Mouse (Mus musculus) neural tube, embryonic 15.5 days (tissue): ENCODE measurements at regions not wholly inside any gene's neighbourhood (a gene's known extent, or its start where the extent isn't known, plus 50 kb on each side); places are given as distances from the start of the nearest gene placed in this dataset.
"Not testable (repeated sequence)": the region's sequence is repeated elsewhere in the genome, so short reads cannot be mapped to it uniquely, and the experiment has no call there.

Experiments used
- ATAC-seq: fragments of 200-750 bp; cut with Nextera tagmentation; 2 replicates; pipeline ENCODE4 v1.8.0; 2017; ENCODE audit warnings: mild to moderate bottlenecking, moderate TSS enrichment, moderate library complexity; ENCODE audit not compliant: low FRiP score
- H3K27ac ChIP-seq: fragments of 300-500 bp; sonication (generic); replicated peaks from 2 replicates; pipeline ENCODE4 v1.5.1; 2015; ENCODE audit warnings: mild to moderate bottlenecking, inconsistent platforms
- H3K27me3 ChIP-seq: fragments of 300-500 bp; sonication (generic); replicated peaks from 2 replicates; pipeline ENCODE4 v1.6.1; 2015; ENCODE audit warnings: inconsistent platforms
- H3K36me3 ChIP-seq: fragments of 300-500 bp; sonication (generic); 2 replicates; pipeline ENCODE4 v1.6.1; 2015; ENCODE audit warnings: inconsistent platforms
- H3K4me1 ChIP-seq: fragments of 300-500 bp; sonication (generic); 2 replicates; pipeline ENCODE4 v1.6.1; 2015; ENCODE audit warnings: inconsistent platforms
- H3K4me2 ChIP-seq: fragments of 300-500 bp; sonication (generic); 2 replicates; pipeline ENCODE4 v1.6.1; 2015; ENCODE audit warnings: inconsistent platforms, mild to moderate bottlenecking, moderate library complexity
- H3K4me3 ChIP-seq: fragments of 300-500 bp; sonication (generic); replicated peaks from 2 replicates; pipeline ENCODE4 v1.5.1; 2015; ENCODE audit warnings: mild to moderate bottlenecking, inconsistent platforms
- H3K9ac ChIP-seq: fragments of 300-500 bp; sonication (generic); replicated peaks from 2 replicates; pipeline ENCODE4 v1.6.1; 2015; ENCODE audit warnings: mild to moderate bottlenecking, inconsistent platforms
- H3K9me3 ChIP-seq: fragments of 300-500 bp; sonication (generic); replicated peaks from 2 replicates; pipeline ENCODE4 v1.6.1; 2016; ENCODE audit warnings: inconsistent platforms
- WGBS: fragments of 180-500 bp; shearing (Covaris S2); methylation state at CpG from one replicate; pipeline ENCODE4 v1.1.7; 2015; ENCODE audit warnings: mixed read lengths; 5-methylcytosine and 5-hydroxymethylcytosine counted together

DNA sequence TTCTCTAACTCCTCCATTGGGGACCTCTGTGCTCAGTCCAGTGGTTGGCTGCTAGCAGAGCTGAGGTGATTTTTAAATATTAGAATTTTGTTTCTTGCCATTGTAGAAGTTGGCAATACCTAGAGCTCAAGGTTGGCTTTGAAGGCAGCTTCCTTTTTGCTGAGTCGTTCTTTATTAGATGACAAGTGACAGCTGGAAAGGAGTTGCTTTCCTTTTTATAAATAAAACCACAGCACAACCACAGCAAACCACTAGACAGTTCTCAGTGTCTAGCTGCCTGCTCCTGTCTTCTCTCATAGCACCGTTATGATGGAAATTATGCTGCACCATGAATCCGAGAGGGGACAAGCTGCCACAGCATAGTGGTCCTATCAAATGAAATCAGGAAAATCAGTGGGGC is 354.8 kb upstream of the Impg1 start:
- Histone ChIP-seq H3K27me3 (no peaks in the 10 kb centered on the region), H3K9ac (no peak overlapping the region), H3K4me2 (no peak overlapping the region), H3K4me1 (no peaks in the 10 kb centered on the region), H3K27ac (no peak overlapping the region), H3K36me3 (no peaks in the 10 kb centered on the region), H3K9me3 (no peaks in the 10 kb centered on the region), H3K4me3 (no peak overlapping the region)
- ATAC-seq, result no peak
- WGBS, result 91% methylated on average over 3 of the region's 3 CpGs

DNA sequence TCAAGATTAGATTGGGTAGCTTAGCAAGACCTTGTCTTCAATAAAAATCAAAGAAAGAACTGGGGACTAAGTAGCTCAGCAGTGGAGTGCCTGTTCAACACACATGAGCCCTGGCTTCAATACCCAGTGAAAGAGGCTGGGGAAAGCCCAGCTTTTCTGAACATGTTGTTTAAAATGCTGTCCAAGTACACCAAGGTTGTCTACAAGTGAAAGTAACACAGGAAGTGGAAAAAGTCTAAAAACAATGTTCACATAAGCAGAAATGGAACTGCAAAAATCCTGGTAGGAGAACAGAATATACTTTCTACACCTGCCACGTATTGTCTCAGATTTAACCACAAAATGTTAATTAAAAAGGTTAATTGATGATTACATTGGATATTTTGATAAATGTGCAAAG is 353.8 kb upstream of the Impg1 start:
- no peak overlapping the region for H3K4me3 ChIP-seq

DNA sequence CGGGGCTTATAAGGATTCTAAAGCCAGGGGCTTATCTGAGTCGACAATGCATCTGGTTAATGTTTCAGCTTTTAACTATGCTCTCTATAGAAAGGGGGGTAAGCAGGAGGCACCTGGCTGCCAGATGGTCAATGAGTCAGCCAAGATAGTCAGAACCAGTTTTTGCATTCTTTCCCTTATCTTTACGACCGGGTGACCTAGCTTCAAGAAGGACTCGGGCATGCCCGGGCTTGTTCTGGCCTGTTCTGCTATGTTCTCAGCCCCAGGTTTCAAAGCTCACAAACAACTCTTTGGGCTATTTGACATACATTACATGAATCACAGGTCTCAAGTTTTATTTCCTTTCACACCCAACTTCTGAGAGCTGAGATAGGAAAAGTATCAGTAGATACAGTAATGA is 348.6 kb upstream of the Impg1 start:
- WGBS, result 91% methylated on average over 6 of the region's 6 CpGs
- not testable (repeated sequence) for H3K27ac ChIP-seq, H3K9me3 ChIP-seq, H3K9ac ChIP-seq, H3K4me1 ChIP-seq, H3K4me3 ChIP-seq, H3K27me3 ChIP-seq, ATAC-seq, H3K36me3 ChIP-seq, H3K4me2 ChIP-seq

More for the DNA sequence above, 353.8 kb upstream of the Impg1 start:
- no peak overlapping the region for H3K4me2 ChIP-seq
- no peaks in the 10 kb centered on the region for H3K36me3 ChIP-seq
- no peaks in the 10 kb centered on the region for H3K27me3 ChIP-seq
- no peak overlapping the region for H3K9ac ChIP-seq
- 96% methylated on average over 1 of the region's 1 CpGs for WGBS
- no peak for ATAC-seq
- no peaks in the 10 kb centered on the region for H3K4me1 ChIP-seq
- no peak overlapping the region for H3K27ac ChIP-seq
- no peaks in the 10 kb centered on the region for H3K9me3 ChIP-seq

DNA sequence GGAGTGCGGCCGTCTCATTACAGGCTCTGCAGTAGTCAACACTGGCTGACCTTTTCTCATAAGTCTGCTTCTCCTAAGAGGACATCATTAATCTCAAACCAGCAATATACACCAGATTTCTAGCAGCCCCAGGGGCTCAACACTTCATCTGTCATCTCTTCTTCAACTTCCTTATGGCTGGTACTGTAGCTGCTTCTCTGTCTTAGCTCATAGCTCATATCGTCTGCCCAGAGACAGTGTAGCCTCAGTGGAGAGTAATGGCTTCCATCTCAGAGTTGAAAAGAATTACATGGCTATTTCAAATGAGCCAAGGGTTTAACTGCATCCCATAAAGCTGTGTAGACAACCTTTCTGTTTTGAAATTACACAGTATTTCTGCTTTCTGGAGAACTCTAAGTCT is 326.2 kb upstream of the Impg1 start:
- Histone ChIP-seq H3K4me1 (no peaks in the 10 kb centered on the region), H3K4me2 (no peak overlapping the region), H3K36me3 (no peaks in the 10 kb centered on the region), H3K27me3 (no peaks in the 10 kb centered on the region), H3K9ac (no peak overlapping the region), H3K27ac (no peak overlapping the region), H3K9me3 (no peaks in the 10 kb centered on the region), H3K4me3 (no peak overlapping the region)
- ATAC-seq, result no peak
- 64% methylated on average over 3 of the region's 3 CpGs for WGBS

DNA sequence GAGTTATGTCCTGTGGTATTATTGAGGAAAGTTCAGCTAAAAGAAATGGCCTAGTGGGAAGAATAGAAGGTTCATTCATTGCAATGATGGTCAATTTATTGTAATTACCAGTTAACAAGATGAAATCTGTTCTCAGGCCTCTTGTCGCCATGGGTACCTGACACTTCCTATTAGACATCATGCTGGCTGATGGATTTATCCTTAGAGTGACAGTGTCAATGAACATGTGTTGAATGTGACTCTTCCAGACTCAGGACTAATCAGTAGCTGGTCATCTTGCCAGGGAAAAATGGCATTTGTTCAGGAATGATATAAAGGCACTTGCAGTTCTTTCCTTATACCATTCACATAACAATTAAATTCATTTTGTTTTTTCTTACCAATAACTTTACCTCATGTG is 309.3 kb upstream of the Impg1 start:
- Histone ChIP-seq H3K9ac (no peak overlapping the region), H3K9me3 (no peaks in the 10 kb centered on the region), H3K36me3 (no peaks in the 10 kb centered on the region), H3K27ac (no peak overlapping the region), H3K4me1 (no peaks in the 10 kb centered on the region), H3K4me3 (no peak overlapping the region), H3K4me2 (no peak overlapping the region), H3K27me3 (no peaks in the 10 kb centered on the region)
- ATAC-seq, result no peak
- WGBS, result 72% methylated on average over 1 of the region's 1 CpGs

DNA sequence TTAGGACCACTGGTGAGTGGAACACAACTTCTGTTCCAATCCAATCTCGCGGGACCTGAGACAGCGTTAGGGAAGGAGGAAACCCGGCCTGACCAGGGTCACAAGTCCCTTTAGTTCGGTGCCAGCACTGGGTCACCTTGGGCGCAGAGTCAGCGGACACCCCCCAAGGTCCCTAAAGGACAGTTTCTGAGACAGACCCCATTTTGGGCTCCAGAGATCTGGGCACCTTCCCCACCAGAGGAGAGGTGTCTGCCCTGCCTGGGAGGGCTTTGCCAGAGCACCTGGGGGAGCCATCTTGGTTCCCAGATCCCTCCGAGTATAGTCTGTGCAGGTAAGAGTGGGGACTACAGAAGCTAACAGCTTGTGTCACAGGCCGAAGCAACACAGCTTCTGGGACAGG is 270.5 kb upstream of the Impg1 start:
- WGBS, result 94% methylated on average over 9 of the region's 9 CpGs
- not testable (repeated sequence) for H3K9ac ChIP-seq, H3K9me3 ChIP-seq, H3K4me2 ChIP-seq, H3K4me1 ChIP-seq, H3K27ac ChIP-seq, H3K36me3 ChIP-seq, H3K4me3 ChIP-seq, H3K27me3 ChIP-seq, ATAC-seq

DNA sequence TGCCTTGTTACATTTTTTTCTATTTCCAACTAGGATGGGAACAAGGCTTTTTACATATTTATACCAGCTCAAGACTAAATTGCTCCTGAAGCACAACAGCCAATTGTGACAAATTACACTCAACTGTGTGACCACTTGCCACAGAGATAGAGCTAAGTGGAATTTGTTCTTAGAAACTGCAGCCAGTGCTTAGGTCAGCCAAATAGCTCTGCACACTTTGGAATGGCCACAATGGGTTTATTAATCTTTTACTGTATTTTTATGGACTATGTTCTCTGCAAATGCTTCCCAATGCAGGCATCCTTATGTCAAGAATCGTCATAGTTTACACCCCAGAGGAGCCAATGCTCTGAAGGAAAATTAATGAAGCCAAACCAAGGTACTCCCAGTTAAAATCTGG is 267.7 kb upstream of the Impg1 start:
- 54% methylated on average over 1 of the region's 1 CpGs for WGBS
- no peaks in the 10 kb centered on the region for H3K36me3 ChIP-seq
- H3K4me3 ChIP-seq, result no peak overlapping the region
- H3K27me3 ChIP-seq, result no peaks in the 10 kb centered on the region
- H3K4me2 ChIP-seq, result no peak overlapping the region
- H3K27ac ChIP-seq, result no peak overlapping the region
- no peak overlapping the region for H3K9ac ChIP-seq
- no peaks in the 10 kb centered on the region for H3K4me1 ChIP-seq
- no peaks in the 10 kb centered on the region for H3K9me3 ChIP-seq
- ATAC-seq, result no peak

DNA sequence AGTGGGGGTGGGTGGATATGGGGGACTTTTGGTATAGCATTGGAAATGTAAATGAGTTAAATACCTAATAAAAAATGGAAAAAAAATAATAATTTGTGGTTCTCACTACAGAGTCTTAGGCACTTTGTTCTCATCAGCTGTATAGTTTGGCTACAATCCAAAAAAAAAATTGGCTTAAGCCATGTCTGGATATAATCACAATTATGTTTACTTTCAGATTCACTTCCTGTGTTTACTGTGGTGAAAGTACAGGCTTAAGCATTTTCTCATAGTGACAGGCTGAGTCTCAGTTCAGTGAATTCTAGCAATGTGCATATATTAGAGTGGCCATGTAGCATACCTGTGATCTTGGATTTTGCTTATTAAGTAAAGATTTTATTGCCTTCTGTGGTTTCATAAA is 258.4 kb upstream of the Impg1 start:
- Histone ChIP-seq H3K4me3 (no peak overlapping the region), H3K4me2 (no peak overlapping the region), H3K27me3 (no peaks in the 10 kb centered on the region), H3K9ac (no peak overlapping the region), H3K4me1 (no peaks in the 10 kb centered on the region), H3K9me3 (no peaks in the 10 kb centered on the region), H3K27ac (no peak overlapping the region), H3K36me3 (no peaks in the 10 kb centered on the region)
- ATAC-seq, result no peak

DNA sequence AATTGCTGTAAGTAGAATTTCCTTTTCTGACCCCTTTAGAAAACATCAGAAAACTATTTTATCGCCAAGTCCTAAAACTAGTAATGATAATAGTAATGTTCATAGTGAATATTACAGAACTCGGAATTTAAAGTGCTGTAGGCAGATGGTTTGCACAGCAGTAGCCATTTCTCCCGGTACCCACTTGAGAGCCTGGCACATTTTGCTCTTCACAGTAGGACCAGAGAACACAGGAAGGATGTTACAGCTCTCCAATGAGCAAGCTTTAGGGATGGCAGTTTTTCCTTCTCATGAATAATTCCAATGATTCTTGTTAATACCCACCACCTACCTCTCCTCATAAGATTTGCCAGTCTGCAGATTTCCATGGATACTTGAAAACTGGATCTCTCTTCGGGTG is 253.2 kb upstream of the Impg1 start:
- no peaks in the 10 kb centered on the region for H3K27me3 ChIP-seq
- WGBS, result 88% methylated on average over 4 of the region's 4 CpGs
- no peak overlapping the region for H3K27ac ChIP-seq
- ATAC-seq, result no peak
- no peaks in the 10 kb centered on the region for H3K9me3 ChIP-seq
- H3K4me1 ChIP-seq, result no peaks in the 10 kb centered on the region
- no peak overlapping the region for H3K9ac ChIP-seq
- no peak overlapping the region for H3K4me2 ChIP-seq
- H3K36me3 ChIP-seq, result no peaks in the 10 kb centered on the region
- H3K4me3 ChIP-seq, result no peak overlapping the region

DNA sequence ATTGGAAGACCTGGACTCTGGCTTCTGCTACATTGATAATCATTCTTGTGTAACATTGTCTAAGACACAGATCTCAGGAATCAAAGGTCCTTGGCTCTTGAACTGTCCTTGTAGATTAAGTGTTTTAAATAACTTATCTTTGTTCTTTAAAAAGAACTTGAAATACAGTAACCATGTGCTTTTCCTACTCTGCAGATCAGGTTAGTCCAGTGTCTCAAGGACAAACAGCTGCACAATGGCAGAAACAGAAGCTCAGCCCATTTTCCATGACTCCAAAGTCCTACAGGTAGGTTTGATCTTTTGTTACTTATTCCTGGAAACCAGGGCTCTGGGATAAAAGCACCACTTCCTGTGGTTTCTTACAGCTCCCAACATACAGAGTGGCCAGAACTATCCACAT is 244.5 kb upstream of the Impg1 start:
- H3K27ac ChIP-seq, result no peak overlapping the region
- no peak overlapping the region for H3K9ac ChIP-seq
- ATAC-seq, result no peak
- H3K36me3 ChIP-seq, result no peaks in the 10 kb centered on the region
- no peak overlapping the region for H3K4me3 ChIP-seq
- H3K27me3 ChIP-seq, result no peaks in the 10 kb centered on the region
- no peak overlapping the region for H3K4me2 ChIP-seq
- H3K4me1 ChIP-seq, result no peaks in the 10 kb centered on the region
- H3K9me3 ChIP-seq, result no peaks in the 10 kb centered on the region

DNA sequence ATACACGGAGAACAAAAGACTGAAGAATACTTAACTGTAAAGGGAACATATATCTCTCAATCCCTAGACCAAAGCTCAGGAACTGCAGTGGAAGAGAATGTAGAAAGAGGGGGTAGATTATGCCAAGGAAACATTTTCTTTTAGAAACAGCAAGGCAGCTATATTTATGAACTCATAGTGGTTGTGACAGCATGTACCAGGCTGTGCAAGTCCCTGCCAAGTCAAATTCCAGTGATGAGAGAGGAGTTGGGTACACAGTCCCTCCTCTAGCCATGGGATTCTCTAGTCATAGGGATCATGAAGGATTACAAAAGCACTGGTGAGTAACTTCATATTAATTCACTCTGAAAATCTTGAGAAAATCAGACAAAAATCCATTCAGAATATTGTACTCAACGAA is 240.0 kb upstream of the Impg1 start:
- Histone ChIP-seq H3K27ac (no peak overlapping the region), H3K9me3 (no peaks in the 10 kb centered on the region), H3K4me2 (no peak overlapping the region), H3K4me3 (no peak overlapping the region), H3K27me3 (no peaks in the 10 kb centered on the region), H3K4me1 (no peaks in the 10 kb centered on the region), H3K9ac (no peak overlapping the region), H3K36me3 (no peaks in the 10 kb centered on the region)
- 89% methylated on average over 2 of the region's 2 CpGs for WGBS
- no peak for ATAC-seq

DNA sequence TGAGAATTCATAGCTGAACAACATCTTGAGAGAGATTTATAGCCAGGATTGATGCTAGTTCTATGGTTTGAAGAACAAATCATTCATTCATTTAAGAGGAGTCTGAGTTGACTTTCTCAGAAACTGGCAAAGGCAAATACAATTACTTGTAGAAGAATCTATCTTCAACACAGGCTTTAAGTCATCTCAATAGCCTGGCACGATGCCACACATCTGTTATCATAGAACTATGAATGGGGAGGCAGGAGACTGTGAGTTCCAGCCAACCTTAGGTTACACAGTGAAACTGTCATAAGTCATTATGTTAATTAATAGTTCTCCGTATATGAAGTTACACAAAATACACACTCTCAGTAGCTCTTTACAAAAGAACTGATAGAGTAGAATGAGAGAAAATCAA is 231.9 kb upstream of the Impg1 start:
- H3K9ac ChIP-seq, result no peak overlapping the region
- no peak overlapping the region for H3K4me2 ChIP-seq
- no peaks in the 10 kb centered on the region for H3K27me3 ChIP-seq
- H3K27ac ChIP-seq, result no peak overlapping the region
- H3K4me1 ChIP-seq, result no peaks in the 10 kb centered on the region
- no peaks in the 10 kb centered on the region for H3K9me3 ChIP-seq
- WGBS, result 78% methylated on average over 2 of the region's 2 CpGs
- no peak overlapping the region for H3K4me3 ChIP-seq
- no peak for ATAC-seq
- H3K36me3 ChIP-seq, result no peaks in the 10 kb centered on the region

DNA sequence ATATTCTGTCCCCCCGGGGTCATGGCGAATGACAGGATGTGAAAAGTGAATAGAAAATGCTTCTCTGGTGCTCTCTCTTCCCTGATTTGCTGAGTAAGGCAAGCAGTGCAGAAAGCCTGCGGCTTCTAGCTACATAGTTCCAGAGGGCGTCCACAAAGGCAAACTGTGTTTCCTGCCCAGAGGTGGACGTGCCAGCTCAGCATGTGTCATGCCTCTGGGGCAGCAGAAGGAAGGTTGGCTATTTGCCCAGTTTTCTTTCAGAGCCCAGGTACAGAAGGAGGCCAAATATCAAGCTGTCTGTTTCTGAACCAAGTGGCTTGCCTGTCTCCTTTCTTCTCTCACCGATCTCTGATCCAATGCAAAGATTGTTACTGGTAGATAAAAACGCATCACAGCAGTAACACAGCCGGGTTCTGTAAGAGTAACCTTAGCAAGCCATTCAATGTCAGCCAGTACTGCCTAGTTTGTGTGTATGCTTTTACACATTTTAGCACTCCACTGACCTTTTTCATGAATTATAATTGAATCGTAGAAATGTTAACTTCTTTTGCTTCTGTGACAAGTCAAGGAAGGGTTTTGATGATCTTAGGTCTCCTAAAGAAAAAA is 223.3 kb upstream of the Impg1 start:
- H3K27ac ChIP-seq, result no peak overlapping the region; the same call in 1 of the 2 replicates

More for the DNA sequence above, 223.3 kb upstream of the Impg1 start:
- H3K4me2 ChIP-seq, result peak overlapping the region; percentile 31
- no peaks in the 10 kb centered on the region for H3K9me3 ChIP-seq
- ATAC-seq, result peak; percentile 47; the same call in 1 of the 2 replicates
- 64% methylated on average over 9 of the region's 9 CpGs for WGBS
- H3K4me1 ChIP-seq, result 0 out of 2 replicates have a peak, but pooled peaks cover 3% of the 10 kb centered on the region
- H3K9ac ChIP-seq, result no peak overlapping the region
- no peaks in the 10 kb centered on the region for H3K27me3 ChIP-seq
- no peak overlapping the region for H3K4me3 ChIP-seq
- H3K36me3 ChIP-seq, result no peaks in the 10 kb centered on the region
